Mouse (Mus musculus) midbrain, embryonic 16.5 days (tissue): ENCODE measurements around the gene Nell2. TPM values are rescaled to one million over a fixed set of nuclear protein-coding genes. Genes with fewer than 3 reads are reported as not detected.
A peak's percentile ranks its signal among the peaks of the same experiment; 100 is the strongest.

Experiments used
- ATAC-seq: fragments of 200-750 bp; cut with Nextera tagmentation; 2 replicates; pipeline ENCODE4 v1.8.0; 2017; ENCODE audit warnings: moderate TSS enrichment
- H3K27ac ChIP-seq: fragments of 300-500 bp; sonication (generic); 2 replicates; pipeline ENCODE4 v1.5.1; 2014; ENCODE audit warnings: mild to moderate bottlenecking, low read length, mixed read lengths
- H3K27me3 ChIP-seq: fragments of 300-500 bp; sonication (generic); 2 replicates; pipeline ENCODE4 v1.6.1; 2014; ENCODE audit warnings: low read depth, low read length, mixed read lengths; ENCODE audit not compliant: control insufficient read depth, insufficient read depth
- H3K36me3 ChIP-seq: fragments of 300-500 bp; sonication (generic); 2 replicates; pipeline ENCODE4 v1.6.1; 2014; ENCODE audit warnings: mild to moderate bottlenecking, low read length, moderate library complexity, mixed read lengths; ENCODE audit not compliant: control insufficient read depth, insufficient read depth
- H3K4me1 ChIP-seq: fragments of 300-500 bp; sonication (generic); 2 replicates; pipeline ENCODE4 v1.6.1; 2014; ENCODE audit warnings: mild to moderate bottlenecking, low read length, mixed read lengths; ENCODE audit not compliant: control insufficient read depth, insufficient read depth
- H3K4me2 ChIP-seq: fragments of 300-500 bp; sonication (generic); 2 replicates; pipeline ENCODE4 v1.6.1; 2014; ENCODE audit warnings: mild to moderate bottlenecking, low read length, mixed read lengths
- H3K4me3 ChIP-seq: fragments of 300-500 bp; sonication (generic); 2 replicates; pipeline ENCODE4 v1.5.1; 2014; ENCODE audit warnings: low read depth, mild to moderate bottlenecking, low read length, moderate library complexity, mixed read lengths
- H3K9ac ChIP-seq: fragments of 300-500 bp; sonication (generic); 2 replicates; pipeline ENCODE4 v1.6.1; 2014; ENCODE audit warnings: low read depth, low read length, mixed read lengths
- H3K9me3 ChIP-seq: fragments of 300-500 bp; sonication (generic); replicated peaks from 2 replicates; pipeline ENCODE4 v1.6.1; 2014; ENCODE audit warnings: mild to moderate bottlenecking, low read length, mixed read lengths; ENCODE audit not compliant: control insufficient read depth, poor library complexity, severe bottlenecking
- WGBS: fragments of 180-500 bp; shearing (Covaris S2); extraction: QIAGEN DNeasy Blood & Tissue Kit; methylation state at CpG from one replicate; pipeline ENCODE4 v1.1.7; 2014; 5-methylcytosine and 5-hydroxymethylcytosine counted together
- polyA plus RNA-seq: library from polyadenylated mRNA; unstranded; fragments of >200 nt; fragmentation: Nextera tagmentation; extraction: Ambion mirVana; gene quantifications from 2 replicates; pipeline ENCODE4 v1.2.1, GENCODE M21; 2015

Nell2 gene
- polyA plus RNA-seq, 1 experiment from 2014 or later = 198 TPM

- H3K36me3 ChIP-seq = no peaks in the 10 kb centered on the region
- no peaks in the 10 kb centered on the region for H3K27me3 ChIP-seq
- no peak overlapping the region for H3K4me2 ChIP-seq
- H3K9ac ChIP-seq = no peak overlapping the region
- H3K4me3 ChIP-seq = no peak overlapping the region
- 56% methylated on average over 4 of the region's 4 CpGs for WGBS
- ATAC-seq = no peak
- no peaks in the 10 kb centered on the region; the same call in 1 of the 2 replicates for H3K4me1 ChIP-seq
- no peak overlapping the region for H3K27ac ChIP-seq
- H3K9me3 ChIP-seq = no peaks in the 10 kb centered on the region
Observed at GRCm38 (mm10) chr15:95489174-95489573, 39.2 kb downstream of the Nell2 start.

- Histone ChIP-seq H3K36me3 (no peaks in the 10 kb centered on the region), H3K4me2 (no peak overlapping the region), H3K4me1 (no peaks in the 10 kb centered on the region; the same call in 1 of the 2 replicates), H3K27ac (no peak overlapping the region), H3K27me3 (no peaks in the 10 kb centered on the region), H3K9ac (no peak overlapping the region), H3K4me3 (no peak overlapping the region), H3K9me3 (no peaks in the 10 kb centered on the region)
- ATAC-seq = no peak
- 87% methylated on average over 5 of the region's 5 CpGs for WGBS
Observed at GRCm38 (mm10) chr15:95487961-95488360, 40.4 kb downstream of the Nell2 start.

GRCm38 (mm10) chr15:95482002-95482401 lies 46.4 kb downstream of the Nell2 start:
- Histone ChIP-seq H3K4me1 (no peaks in the 10 kb centered on the region), H3K36me3 (no peaks in the 10 kb centered on the region), H3K4me2 (no peak overlapping the region), H3K9ac (no peak overlapping the region), H3K27ac (no peak overlapping the region), H3K4me3 (no peak overlapping the region), H3K27me3 (no peaks in the 10 kb centered on the region), H3K9me3 (no peaks in the 10 kb centered on the region)
- no peak for ATAC-seq
- 65% methylated on average over 9 of the region's 9 CpGs for WGBS

GRCm38 (mm10) chr15:95481585-95481984 lies 46.8 kb downstream of the Nell2 start:
- H3K27ac ChIP-seq = no peak overlapping the region
- ATAC-seq = no peak
- no peaks in the 10 kb centered on the region for H3K4me1 ChIP-seq
- H3K36me3 ChIP-seq = no peaks in the 10 kb centered on the region
- no peaks in the 10 kb centered on the region for H3K9me3 ChIP-seq
- WGBS = 74% methylated on average over 4 of the region's 4 CpGs
- no peak overlapping the region for H3K4me3 ChIP-seq
- H3K9ac ChIP-seq = no peak overlapping the region
- H3K4me2 ChIP-seq = no peak overlapping the region
- no peaks in the 10 kb centered on the region for H3K27me3 ChIP-seq

GRCm38 (mm10) chr15:95476440-95476839 lies 51.9 kb downstream of the Nell2 start:
- Histone ChIP-seq H3K4me1 (peaks cover 3% of the 10 kb centered on the region; the same call in 1 of the 2 replicates), H3K36me3 (peaks cover 5% of the 10 kb centered on the region; the same call in 1 of the 2 replicates), H3K9ac (no peak overlapping the region), H3K27me3 (no peaks in the 10 kb centered on the region), H3K4me2 (no peak overlapping the region), H3K4me3 (no peak overlapping the region), H3K9me3 (no peaks in the 10 kb centered on the region), H3K27ac (no peak overlapping the region)
- ATAC-seq = 0 out of 2 replicates have a peak, but pooled peaks have one; percentile 28
- WGBS = 92% methylated on average over 3 of the region's 3 CpGs

- Histone ChIP-seq H3K36me3 (peaks cover 5% of the 10 kb centered on the region; the same call in 1 of the 2 replicates), H3K4me1 (peaks cover 3% of the 10 kb centered on the region; the same call in 1 of the 2 replicates), H3K9ac (no peak overlapping the region), H3K27ac (no peak overlapping the region), H3K4me2 (no peak overlapping the region), H3K9me3 (no peaks in the 10 kb centered on the region), H3K27me3 (no peaks in the 10 kb centered on the region), H3K4me3 (no peak overlapping the region)
- 86% methylated on average over 6 of the region's 6 CpGs for whole genome bisulfite sequencing
- no peak for ATAC-seq
Observed at GRCm38 (mm10) chr15:95473976-95474375, 54.4 kb downstream of the Nell2 start.

GRCm38 (mm10) chr15:95467195-95467594 lies 61.2 kb downstream of the Nell2 start:
- ATAC-seq = no peak
- no peak overlapping the region for H3K4me2 ChIP-seq
- H3K4me3 ChIP-seq = no peak overlapping the region
- no peak overlapping the region for H3K9ac ChIP-seq
- no peaks in the 10 kb centered on the region for H3K9me3 ChIP-seq
- H3K27me3 ChIP-seq = no peaks in the 10 kb centered on the region
- 69% methylated on average over 6 of the region's 6 CpGs for WGBS
- H3K4me1 ChIP-seq = peaks cover 3% of the 10 kb centered on the region; the same call in 1 of the 2 replicates
- no peak overlapping the region for H3K27ac ChIP-seq
- H3K36me3 ChIP-seq = peaks cover 4% of the 10 kb centered on the region; the same call in 1 of the 2 replicates

GRCm38 (mm10) chr15:95460041-95460566 lies 68.3 kb downstream of the Nell2 start:
- Histone ChIP-seq H3K27me3 (no peaks in the 10 kb centered on the region), H3K36me3 (no peaks in the 10 kb centered on the region), H3K4me3 (no peak overlapping the region), H3K4me2 (no peak overlapping the region), H3K9ac (no peak overlapping the region), H3K4me1 (no peaks in the 10 kb centered on the region), H3K27ac (no peak overlapping the region), H3K9me3 (no peaks in the 10 kb centered on the region)
- no peak for ATAC-seq
- WGBS = 72% methylated on average over 4 of the region's 4 CpGs

- no peak overlapping the region for H3K27ac ChIP-seq
- no peak overlapping the region for H3K9ac ChIP-seq
- no peaks in the 10 kb centered on the region for H3K36me3 ChIP-seq
- H3K27me3 ChIP-seq = no peaks in the 10 kb centered on the region
- H3K9me3 ChIP-seq = no peaks in the 10 kb centered on the region
- 83% methylated on average over 11 of the region's 11 CpGs for WGBS
- ATAC-seq = no peak
- H3K4me2 ChIP-seq = no peak overlapping the region
- H3K4me3 ChIP-seq = no peak overlapping the region
- H3K4me1 ChIP-seq = no peaks in the 10 kb centered on the region
Observed at GRCm38 (mm10) chr15:95444586-95444985, 83.8 kb downstream of the Nell2 start.
